Mouse (Mus musculus) G1E (cell line): ENCODE measurements around the gene Rasl11a. TPM values are rescaled to one million over a fixed set of nuclear protein-coding genes. Genes with fewer than 3 reads are reported as not detected.

Experiments
- ATAC-seq: 2 replicates; pipeline ENCODE4 v1.8.0; 2016; ENCODE audit warnings: mild to moderate bottlenecking; ENCODE audit not compliant: insufficient number of reproducible peaks, poor library complexity, low FRiP score, severe bottlenecking; ENCODE audit errors: extremely low read depth
- DNase-seq: peaks from one replicate; pipeline ENCODE4 v3.0.0; 2012; ENCODE audit warnings: low spot score
- H3K27me3 ChIP-seq: 2 replicates; pipeline ENCODE4 v1.6.1; 2012; ENCODE audit warnings: mild to moderate bottlenecking, low read length, inconsistent platforms; ENCODE audit not compliant: insufficient read depth
- H3K36me3 ChIP-seq: replicated peaks from 2 replicates; pipeline ENCODE3; 2012; ENCODE audit warnings: mild to moderate bottlenecking, inconsistent platforms
- H3K4me1 ChIP-seq: 2 replicates; pipeline ENCODE4 v1.6.1; 2012; ENCODE audit warnings: low read depth, low read length, inconsistent platforms, mixed read lengths; ENCODE audit not compliant: insufficient read depth
- H3K4me3 ChIP-seq: 2 replicates; pipeline ENCODE4 v1.5.1; 2012; ENCODE audit warnings: low read depth, mild to moderate bottlenecking, inconsistent platforms, low read length, moderate library complexity, mixed read lengths
- H3K9me3 ChIP-seq: replicated peaks from 2 replicates; pipeline ENCODE4 v1.6.1; 2012; ENCODE audit warnings: inconsistent platforms
- CTCF ChIP-seq: IDR thresholded peaks from 2 replicates; pipeline ENCODE4 v1.5.1; 2012; ENCODE audit warnings: low read depth, low read length, inconsistent platforms, mixed read lengths
- GATA1 ChIP-seq: IDR thresholded peaks from 2 replicates; pipeline ENCODE4 v1.6.1; 2012; ENCODE audit warnings: borderline replicate concordance, low read length, inconsistent platforms, mixed read lengths
- GATA2 ChIP-seq: IDR thresholded peaks from 2 replicates; pipeline ENCODE4 v1.6.1; 2012; ENCODE audit warnings: low read depth, low read length, inconsistent platforms, borderline replicate concordance
- POLR2AphosphoS5 ChIP-seq: IDR thresholded peaks from 2 replicates; pipeline ENCODE4 v1.6.1; 2012; ENCODE audit warnings: low read depth, low read length, inconsistent platforms; ENCODE audit not compliant: insufficient replicate concordance
- TAL1 ChIP-seq: conservative IDR thresholded peaks from 2 replicates; pipeline ENCODE4 v1.6.1; 2012; ENCODE audit warnings: low read depth, low read length, inconsistent platforms, mixed read lengths
- polyA plus RNA-seq: library from polyadenylated mRNA; stranded (reverse); fragments of >175 nt; gene quantifications from 2 replicates; pipeline ENCODE4 v1.2.3, GENCODE M21; 2012
- total RNA-seq, 2 experiments: library from RNA; stranded (forward) in 1 of 2; stranded (reverse) in 1 of 2; fragments of 200-1000 nt in 1 of 2; fragments of >200 nt in 1 of 2; fragmentation: Nextera tagmentation in 1 of 2; gene quantifications; 2 replicates each; pipeline ENCODE4 v1.2.3; 2014 to 2017

The Rasl11a gene
- total RNA-seq (2014; fragmentation: Nextera tagmentation), result 19.7 and 24.1 TPM in 2 replicates
- total RNA-seq (2017), result 126 and 139 TPM in 2 replicates
- 86.7 and 87.5 TPM in 2 replicates for polyA plus RNA-seq

GRCm38 (mm10) chr5:146844945-146845365 is at the start of gene Rasl11a:
Rasl11a (plus strand) TSS chr5:146845071.
- ATAC-seq, result peak; percentile 92
- Histone ChIP-seq H3K27me3 (peaks cover 3% of the 10 kb centered on the region; the same call in 1 of the 2 replicates), H3K9me3 (no peaks in the 10 kb centered on the region), H3K4me3 (peak within 1 kb of the TSS; percentile 93), H3K4me1 (peaks cover 45% of the 10 kb centered on the region), H3K36me3 (peaks cover 21% of the 10 kb centered on the region)
- TF ChIP-seq CTCF, result no peak
- TF ChIP-seq GATA2, result no peak
- no peak for TF ChIP-seq TAL1
- TF ChIP-seq GATA1, result no peak
- TF ChIP-seq POLR2AphosphoS5, result no peak
- DNase-seq, result peak; percentile 83

GRCm38 (mm10) chr5:146795728-146796127 is 49.1 kb upstream of the Rasl11a start:
- DNase-seq (no peak), ATAC-seq (no peak)
- Histone ChIP-seq H3K27me3 (peaks cover 5% of the 10 kb centered on the region), H3K4me3 (no peak overlapping the region), H3K36me3 (peaks cover 16% of the 10 kb centered on the region), H3K9me3 (no peaks in the 10 kb centered on the region), H3K4me1 (peaks cover 50% of the 10 kb centered on the region)
- TF ChIP-seq GATA1 (no peak), POLR2AphosphoS5 (no peak), GATA2 (no peak), CTCF (no peak), TAL1 (no peak)

- DNase-seq (no peak), ATAC-seq (no peak)
- Histone ChIP-seq H3K4me3 (no peak overlapping the region), H3K9me3 (peaks cover 5% of the 10 kb centered on the region), H3K4me1 (peaks cover 29% of the 10 kb centered on the region), H3K27me3 (peaks cover 5% of the 10 kb centered on the region), H3K36me3 (no peaks in the 10 kb centered on the region)
- TF ChIP-seq TAL1, result no peak
- TF ChIP-seq GATA1, result no peak
- no peak for TF ChIP-seq POLR2AphosphoS5
- TF ChIP-seq CTCF, result no peak
- no peak for TF ChIP-seq GATA2
Measured at GRCm38 (mm10) chr5:146798031-146798430, 46.8 kb upstream of the Rasl11a start.

- no peak overlapping the region for H3K4me3 ChIP-seq
- peaks cover 28% of the 10 kb centered on the region for H3K27me3 ChIP-seq
- no peaks in the 10 kb centered on the region for H3K36me3 ChIP-seq
- peaks cover 9% of the 10 kb centered on the region; the same call in 1 of the 2 replicates for H3K4me1 ChIP-seq
- no peak for TF ChIP-seq GATA2
- TF ChIP-seq TAL1, result no peak
- TF ChIP-seq CTCF, result no peak
- no peak for TF ChIP-seq POLR2AphosphoS5
- TF ChIP-seq GATA1, result no peak
- ATAC-seq (no peak), DNase-seq (no peak)
- H3K9me3 ChIP-seq, result peaks cover 5% of the 10 kb centered on the region
Measured at GRCm38 (mm10) chr5:146806004-146806430, 38.9 kb upstream of the Rasl11a start.

GRCm38 (mm10) chr5:146809951-146810350 is 34.9 kb upstream of the Rasl11a start:
- DNase-seq (no peak), ATAC-seq (no peak)
- Histone ChIP-seq H3K4me3 (no peak overlapping the region), H3K27me3 (peaks cover 24% of the 10 kb centered on the region), H3K36me3 (no peaks in the 10 kb centered on the region), H3K9me3 (peaks cover 2% of the 10 kb centered on the region; the same call in 1 of the 2 replicates), H3K4me1 (peaks cover 9% of the 10 kb centered on the region; the same call in 1 of the 2 replicates)
- TF ChIP-seq GATA2 (no peak), CTCF (no peak), POLR2AphosphoS5 (no peak), TAL1 (no peak)

GRCm38 (mm10) chr5:146812866-146813265 is 32.0 kb upstream of the Rasl11a start:
- Histone ChIP-seq H3K36me3 (no peaks in the 10 kb centered on the region), H3K4me3 (no peak overlapping the region)

GRCm38 (mm10) chr5:146813421-146813820 is 31.4 kb upstream of the Rasl11a start:
- Histone ChIP-seq H3K27me3 (peaks cover 7% of the 10 kb centered on the region), H3K36me3 (no peaks in the 10 kb centered on the region), H3K4me3 (no peak overlapping the region), H3K4me1 (peaks cover 13% of the 10 kb centered on the region; the same call in 1 of the 2 replicates), H3K9me3 (peaks cover 2% of the 10 kb centered on the region; the same call in 1 of the 2 replicates)
- ATAC-seq (no peak), DNase-seq (no peak)
- TF ChIP-seq POLR2AphosphoS5, result no peak
- no peak for TF ChIP-seq CTCF
- TF ChIP-seq GATA1, result no peak
- no peak for TF ChIP-seq GATA2
- no peak for TF ChIP-seq TAL1

More at GRCm38 (mm10) chr5:146812866-146813265, 32.0 kb upstream of the Rasl11a start:
- ATAC-seq (no peak), DNase-seq (no peak)
- Histone ChIP-seq H3K27me3 (peaks cover 13% of the 10 kb centered on the region), H3K4me1 (peaks cover 13% of the 10 kb centered on the region; the same call in 1 of the 2 replicates), H3K9me3 (peaks cover 2% of the 10 kb centered on the region; the same call in 1 of the 2 replicates)
- TF ChIP-seq POLR2AphosphoS5 (no peak), TAL1 (no peak)
